Mouse (Mus musculus) MEL (cell line): Measurements from ENCODE around the gene Nr3c2.

Experiments
- CTCF ChIP-seq, 3 experiments: IDR thresholded peaks in 2 of 3; conservative IDR thresholded peaks in 1 of 3; 2 replicates each; pipeline ENCODE4 v1.5.1; 2011 to 2012; ENCODE audit warnings: low read length in 3 of 3, low read depth in 2 of 3, mild to moderate bottlenecking in 2 of 3, improper control_type of control experiment in 1 of 3, inconsistent platforms in 1 of 3, mixed read lengths in 1 of 3, moderate library complexity in 1 of 3; ENCODE audit not compliant: control insufficient read depth in 1 of 3, insufficient read depth in 1 of 3, poor library complexity in 1 of 3, severe bottlenecking in 1 of 3
- MAZ ChIP-seq: IDR thresholded peaks from 2 replicates; pipeline ENCODE4 v1.6.1; 2012; ENCODE audit warnings: low read depth, mild to moderate bottlenecking, inconsistent platforms, low read length, improper control_type of control experiment

DNA sequence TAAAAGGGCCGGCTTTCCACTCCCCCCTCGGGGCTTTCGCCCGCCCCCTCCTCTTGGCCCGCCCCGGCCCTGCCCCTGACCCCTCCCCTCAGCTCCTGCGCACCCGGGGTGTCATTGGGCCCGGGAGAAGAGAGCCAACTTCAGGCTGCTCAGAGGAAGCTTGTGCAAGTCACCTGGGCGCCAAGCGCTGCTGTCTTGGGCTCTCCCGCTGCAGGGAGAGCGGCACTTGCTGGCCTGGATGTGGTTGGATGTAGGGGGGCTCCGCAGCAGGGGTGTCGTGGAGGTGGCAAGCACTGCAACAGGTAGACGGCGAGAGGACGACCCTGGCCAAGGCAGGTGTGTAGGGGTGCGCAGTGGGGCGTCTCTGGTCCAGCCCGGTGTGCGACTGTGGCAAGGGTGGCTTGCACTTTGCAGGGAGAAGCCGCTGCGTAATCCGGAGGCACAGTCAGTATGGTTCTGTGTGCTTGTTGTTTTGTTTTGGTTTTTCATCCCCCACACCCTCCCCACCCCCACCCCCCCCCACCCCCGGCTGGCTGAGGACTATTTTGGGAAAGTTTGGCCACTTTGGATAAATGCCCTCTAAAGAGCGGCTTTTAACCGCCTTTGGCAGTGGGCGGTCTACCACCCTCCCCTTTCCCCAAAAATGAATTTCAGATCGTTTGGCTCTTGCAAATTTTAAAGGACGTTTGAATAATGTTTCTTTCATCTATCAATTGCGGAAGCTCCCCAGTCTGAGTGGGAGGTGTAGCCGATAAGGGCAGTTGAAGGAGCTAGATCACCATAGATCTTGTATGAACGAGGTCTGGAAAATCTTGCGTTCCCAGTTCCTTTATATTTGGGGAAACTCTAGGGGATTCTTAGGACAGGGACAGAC lies 3.2 kb downstream of the Nr3c2 start:
- no peak; the same call in 1 of the 2 replicates for TF ChIP-seq MAZ
- TF ChIP-seq CTCF (IDR thresholded peaks at IDR 0.05 in 2 of 3, conservative IDR thresholded peaks at IDR 0.05 in 1 of 3; ENCODE audit: control insufficient read depth in 1 of 3, insufficient read depth in 1 of 3, low read depth in 2 of 3, low read length in 3 of 3, poor library complexity in 1 of 3, severe bottlenecking in 1 of 3): no peak
